Mouse (Mus musculus): ENCODE results near the gene Tiam1. TPM values are rescaled to one million over a fixed set of nuclear protein-coding genes. Genes with fewer than 3 reads are reported as not detected.

Tiam1 gene
- polyA plus RNA-seq, 1 experiment from 2014 or later = 10.7 TPM

GRCm38 (mm10) chr16:90132331-90132730, 11.2 kb downstream of the Tiam1 start:
- Histone ChIP-seq H3K27me3 (replicated peaks) (no peaks in the 10 kb centered on the region), H3K27ac (replicated peaks) (no peak overlapping the region), H3K4me1 (peaks cover 35% of the 10 kb centered on the region), H3K9me3 (no peaks in the 10 kb centered on the region), H3K4me3 (no peak overlapping the region), H3K9ac (no peak overlapping the region), H3K4me2 (no peak overlapping the region), H3K36me3 (no peaks in the 10 kb centered on the region)
- WGBS = 40% methylated on average over 10 of the region's 10 CpGs
- no peak for ATAC-seq (ENCODE audit: extremely low read depth, insufficient number of reproducible peaks, low FRiP score, low TSS enrichment)

GRCm38 (mm10) chr16:90128817-90129587, 14.6 kb downstream of the Tiam1 start:
- Histone ChIP-seq H3K4me3 (no peak overlapping the region), H3K9me3 (no peaks in the 10 kb centered on the region), H3K36me3 (no peaks in the 10 kb centered on the region), H3K27ac (replicated peaks) (peak overlapping the region; percentile 87), H3K9ac (peak overlapping the region; percentile 50; the same call in 1 of the 2 replicates), H3K4me1 (peaks cover 62% of the 10 kb centered on the region), H3K4me2 (peak overlapping the region; percentile 36), H3K27me3 (replicated peaks) (no peaks in the 10 kb centered on the region)
- ATAC-seq (ENCODE audit: extremely low read depth, insufficient number of reproducible peaks, low FRiP score, low TSS enrichment) = peak; percentile 51; the same call in 1 of the 2 replicates
- 41% methylated on average over 19 of the region's 19 CpGs for WGBS

GRCm38 (mm10) chr16:90128361-90128760, 15.2 kb downstream of the Tiam1 start:
- Histone ChIP-seq H3K4me3 (no peak overlapping the region), H3K9ac (peak overlapping the region; percentile 50; the same call in 1 of the 2 replicates), H3K27me3 (replicated peaks) (no peaks in the 10 kb centered on the region), H3K36me3 (no peaks in the 10 kb centered on the region), H3K27ac (replicated peaks) (peak overlapping the region; percentile 87), H3K4me1 (peaks cover 62% of the 10 kb centered on the region), H3K9me3 (no peaks in the 10 kb centered on the region), H3K4me2 (peak overlapping the region; percentile 36)
- ATAC-seq (ENCODE audit: extremely low read depth, insufficient number of reproducible peaks, low FRiP score, low TSS enrichment) = no peak
- 51% methylated on average over 8 of the region's 8 CpGs for WGBS

- Histone ChIP-seq H3K27ac (replicated peaks) (no peak overlapping the region), H3K4me2 (no peak overlapping the region), H3K9ac (peak overlapping the region; percentile 24; the same call in 1 of the 2 replicates), H3K36me3 (no peaks in the 10 kb centered on the region), H3K9me3 (no peaks in the 10 kb centered on the region), H3K27me3 (replicated peaks) (no peaks in the 10 kb centered on the region), H3K4me3 (no peak overlapping the region), H3K4me1 (peaks cover 73% of the 10 kb centered on the region)
- WGBS = 66% methylated on average over 21 of the region's 21 CpGs
- ATAC-seq (ENCODE audit: extremely low read depth, insufficient number of reproducible peaks, low FRiP score, low TSS enrichment) = no peak
These were observed 18.0 kb downstream of the Tiam1 start for GRCm38 (mm10) chr16:90125318-90126314.

GRCm38 (mm10) chr16:90123091-90123490, 20.5 kb downstream of the Tiam1 start:
- H3K9me3 ChIP-seq = no peaks in the 10 kb centered on the region; the same call in 1 of the 2 replicates
- 0 out of 2 replicates have a peak, but pooled peaks cover 3% of the 10 kb centered on the region for H3K36me3 ChIP-seq
- H3K27ac ChIP-seq (replicated peaks) = no peak overlapping the region
- WGBS = 72% methylated on average over 6 of the region's 6 CpGs
- no peak overlapping the region for H3K4me2 ChIP-seq
- H3K4me1 ChIP-seq = peaks cover 59% of the 10 kb centered on the region
- no peaks in the 10 kb centered on the region for H3K27me3 ChIP-seq (replicated peaks)
- ATAC-seq (ENCODE audit: extremely low read depth, insufficient number of reproducible peaks, low FRiP score, low TSS enrichment) = no peak
- H3K9ac ChIP-seq = no peak overlapping the region
- no peak overlapping the region for H3K4me3 ChIP-seq

- Histone ChIP-seq H3K9me3 (no peaks in the 10 kb centered on the region; the same call in 1 of the 2 replicates), H3K4me3 (no peak overlapping the region), H3K4me2 (no peak overlapping the region), H3K27ac (replicated peaks) (peak overlapping the region; percentile 68), H3K36me3 (0 out of 2 replicates have a peak, but pooled peaks cover 3% of the 10 kb centered on the region), H3K4me1 (peaks cover 53% of the 10 kb centered on the region), H3K27me3 (replicated peaks) (no peaks in the 10 kb centered on the region), H3K9ac (no peak overlapping the region)
- no peak for ATAC-seq (ENCODE audit: extremely low read depth, insufficient number of reproducible peaks, low FRiP score, low TSS enrichment)
- 75% methylated on average over 9 of the region's 9 CpGs for WGBS
These were observed 21.1 kb downstream of the Tiam1 start for GRCm38 (mm10) chr16:90122439-90122838.

GRCm38 (mm10) chr16:90121799-90122198, 21.8 kb downstream of the Tiam1 start:
- Histone ChIP-seq H3K4me1 (peaks cover 46% of the 10 kb centered on the region), H3K36me3 (0 out of 2 replicates have a peak, but pooled peaks cover 3% of the 10 kb centered on the region), H3K27me3 (replicated peaks) (no peaks in the 10 kb centered on the region), H3K27ac (replicated peaks) (peak overlapping the region; percentile 68), H3K4me2 (peak overlapping the region; percentile 39), H3K9ac (0 out of 2 replicates have a peak overlapping the region, but pooled peaks have one; percentile 28), H3K9me3 (no peaks in the 10 kb centered on the region; the same call in 1 of the 2 replicates), H3K4me3 (no peak overlapping the region)
- 41% methylated on average over 13 of the region's 13 CpGs for WGBS
- no peak for ATAC-seq (ENCODE audit: extremely low read depth, insufficient number of reproducible peaks, low FRiP score, low TSS enrichment)

- H3K9me3 ChIP-seq = no peaks in the 10 kb centered on the region; the same call in 1 of the 2 replicates
- H3K4me3 ChIP-seq = no peak overlapping the region
- 0 out of 2 replicates have a peak, but pooled peaks cover 3% of the 10 kb centered on the region for H3K36me3 ChIP-seq
- H3K27ac ChIP-seq (replicated peaks) = no peak overlapping the region
- no peaks in the 10 kb centered on the region for H3K27me3 ChIP-seq (replicated peaks)
- 89% methylated on average over 4 of the region's 4 CpGs for WGBS
- no peak for ATAC-seq (ENCODE audit: extremely low read depth, insufficient number of reproducible peaks, low FRiP score, low TSS enrichment)
- no peak overlapping the region for H3K4me2 ChIP-seq
- peaks cover 30% of the 10 kb centered on the region for H3K4me1 ChIP-seq
- H3K9ac ChIP-seq = no peak overlapping the region
These were observed 23.6 kb downstream of the Tiam1 start for GRCm38 (mm10) chr16:90119969-90120368.

GRCm38 (mm10) chr16:90116637-90117182, 26.9 kb downstream of the Tiam1 start:
- Histone ChIP-seq H3K9ac (no peak overlapping the region), H3K27ac (replicated peaks) (no peak overlapping the region), H3K4me1 (peaks cover 9% of the 10 kb centered on the region), H3K4me3 (no peak overlapping the region), H3K27me3 (replicated peaks) (no peaks in the 10 kb centered on the region), H3K4me2 (no peak overlapping the region), H3K9me3 (no peaks in the 10 kb centered on the region; the same call in 1 of the 2 replicates), H3K36me3 (0 out of 2 replicates have a peak, but pooled peaks cover 3% of the 10 kb centered on the region)
- 85% methylated on average over 13 of the region's 13 CpGs for WGBS
- no peak for ATAC-seq (ENCODE audit: extremely low read depth, insufficient number of reproducible peaks, low FRiP score, low TSS enrichment)

- no peak overlapping the region for H3K4me2 ChIP-seq
- 83% methylated on average over 11 of the region's 11 CpGs for WGBS
- H3K9ac ChIP-seq = no peak overlapping the region
- no peak overlapping the region for H3K4me3 ChIP-seq
- H3K4me1 ChIP-seq = 0 out of 2 replicates have a peak, but pooled peaks cover 4% of the 10 kb centered on the region
- H3K9me3 ChIP-seq = no peaks in the 10 kb centered on the region
- no peaks in the 10 kb centered on the region for H3K27me3 ChIP-seq (replicated peaks)
- 0 out of 2 replicates have a peak, but pooled peaks cover under 1% of the 10 kb centered on the region for H3K36me3 ChIP-seq
- no peak for ATAC-seq (ENCODE audit: extremely low read depth, insufficient number of reproducible peaks, low FRiP score, low TSS enrichment)
- H3K27ac ChIP-seq (replicated peaks) = no peak overlapping the region
These were observed 30.9 kb downstream of the Tiam1 start for GRCm38 (mm10) chr16:90112577-90113155.
